Mouse (Mus musculus): ENCODE measurements at regions not wholly inside any gene's neighbourhood (a gene's known extent, or its start where the extent isn't known, plus 50 kb on each side); places are given as distances from the start of the nearest gene placed in this dataset.
A peak's percentile ranks its signal among the peaks of the same experiment; 100 is the strongest.

- H3K4me1 ChIP-seq (replicated peaks) = peaks cover 34% of the 10 kb centered on the region
- H3K27ac ChIP-seq = peak overlapping the region; percentile 66
- H3K36me3 ChIP-seq = no peaks in the 10 kb centered on the region
- H3K9ac ChIP-seq (replicated peaks) = no peak overlapping the region
- 26% methylated on average over 7 of the region's 7 CpGs for WGBS
- H3K27me3 ChIP-seq = no peaks in the 10 kb centered on the region
- ATAC-seq (ENCODE audit: insufficient number of reproducible peaks, insufficient read depth, low FRiP score, low TSS enrichment, low read depth) = peak; percentile 77
- H3K4me2 ChIP-seq = no peak overlapping the region
- H3K9me3 ChIP-seq = no peaks in the 10 kb centered on the region
- no peak overlapping the region for H3K4me3 ChIP-seq (replicated peaks)
Measured at GRCm38 (mm10) chr4:105352342-105352741, 195.2 kb downstream of the Plpp3 start.

GRCm38 (mm10) chr4:105352953-105353352, 195.8 kb downstream of the Plpp3 start:
- Histone ChIP-seq H3K4me1 (replicated peaks) (peaks cover 28% of the 10 kb centered on the region), H3K4me2 (no peak overlapping the region), H3K4me3 (replicated peaks) (no peak overlapping the region), H3K36me3 (no peaks in the 10 kb centered on the region), H3K9ac (replicated peaks) (no peak overlapping the region), H3K27ac (peak overlapping the region; percentile 5; the same call in 1 of the 2 replicates), H3K9me3 (no peaks in the 10 kb centered on the region), H3K27me3 (no peaks in the 10 kb centered on the region)
- no peak for ATAC-seq (ENCODE audit: insufficient number of reproducible peaks, insufficient read depth, low FRiP score, low TSS enrichment, low read depth)
- 64% methylated on average over 3 of the region's 3 CpGs for WGBS

- peaks cover 27% of the 10 kb centered on the region for H3K4me1 ChIP-seq (replicated peaks)
- ATAC-seq (ENCODE audit: insufficient number of reproducible peaks, insufficient read depth, low FRiP score, low TSS enrichment, low read depth) = no peak
- no peaks in the 10 kb centered on the region for H3K27me3 ChIP-seq
- H3K9me3 ChIP-seq = no peaks in the 10 kb centered on the region
- H3K4me3 ChIP-seq (replicated peaks) = no peak overlapping the region
- no peaks in the 10 kb centered on the region for H3K36me3 ChIP-seq
- no peak overlapping the region for H3K4me2 ChIP-seq
- no peak overlapping the region for H3K27ac ChIP-seq
- no peak overlapping the region for H3K9ac ChIP-seq (replicated peaks)
- WGBS = 70% methylated on average over 8 of the region's 8 CpGs
Measured at GRCm38 (mm10) chr4:105354097-105354496, 196.9 kb downstream of the Plpp3 start.

GRCm38 (mm10) chr4:105356616-105357015, 199.5 kb downstream of the Plpp3 start:
- H3K36me3 ChIP-seq = no peaks in the 10 kb centered on the region
- ATAC-seq (ENCODE audit: insufficient number of reproducible peaks, insufficient read depth, low FRiP score, low TSS enrichment, low read depth) = no peak
- H3K4me1 ChIP-seq (replicated peaks) = peaks cover 18% of the 10 kb centered on the region
- H3K27me3 ChIP-seq = no peaks in the 10 kb centered on the region
- H3K9ac ChIP-seq (replicated peaks) = no peak overlapping the region
- WGBS = 82% methylated on average over 3 of the region's 3 CpGs
- no peak overlapping the region for H3K4me2 ChIP-seq
- no peak overlapping the region for H3K4me3 ChIP-seq (replicated peaks)
- H3K27ac ChIP-seq = no peak overlapping the region
- no peaks in the 10 kb centered on the region for H3K9me3 ChIP-seq

GRCm38 (mm10) chr4:105358725-105359124, 201.6 kb downstream of the Plpp3 start:
- Histone ChIP-seq H3K36me3 (no peaks in the 10 kb centered on the region), H3K4me3 (replicated peaks) (no peak overlapping the region), H3K4me1 (replicated peaks) (peaks cover 4% of the 10 kb centered on the region), H3K27me3 (no peaks in the 10 kb centered on the region), H3K4me2 (no peak overlapping the region), H3K27ac (no peak overlapping the region), H3K9ac (replicated peaks) (no peak overlapping the region), H3K9me3 (no peaks in the 10 kb centered on the region)
- no peak for ATAC-seq (ENCODE audit: insufficient number of reproducible peaks, insufficient read depth, low FRiP score, low TSS enrichment, low read depth)
- WGBS = 9% methylated on average over 2 of the region's 2 CpGs

GRCm38 (mm10) chr4:105364496-105364895, 207.3 kb downstream of the Plpp3 start:
- 0 out of 2 replicates have a peak, but pooled peaks cover 3% of the 10 kb centered on the region for H3K4me1 ChIP-seq (replicated peaks)
- H3K27me3 ChIP-seq = no peaks in the 10 kb centered on the region
- no peak overlapping the region for H3K27ac ChIP-seq
- ATAC-seq (ENCODE audit: insufficient number of reproducible peaks, insufficient read depth, low FRiP score, low TSS enrichment, low read depth) = no peak
- H3K4me2 ChIP-seq = no peak overlapping the region
- H3K9ac ChIP-seq (replicated peaks) = no peak overlapping the region
- H3K36me3 ChIP-seq = no peaks in the 10 kb centered on the region
- no peaks in the 10 kb centered on the region for H3K9me3 ChIP-seq
- H3K4me3 ChIP-seq (replicated peaks) = no peak overlapping the region
- 87% methylated on average over 6 of the region's 6 CpGs for WGBS

- Histone ChIP-seq H3K4me1 (replicated peaks) (0 out of 2 replicates have a peak, but pooled peaks cover 3% of the 10 kb centered on the region), H3K27ac (no peak overlapping the region), H3K4me2 (no peak overlapping the region), H3K9ac (replicated peaks) (no peak overlapping the region), H3K36me3 (no peaks in the 10 kb centered on the region), H3K4me3 (replicated peaks) (no peak overlapping the region), H3K27me3 (no peaks in the 10 kb centered on the region), H3K9me3 (no peaks in the 10 kb centered on the region)
- 81% methylated on average over 5 of the region's 5 CpGs for WGBS
- no peak for ATAC-seq (ENCODE audit: insufficient number of reproducible peaks, insufficient read depth, low FRiP score, low TSS enrichment, low read depth)
Measured at GRCm38 (mm10) chr4:105365076-105365475, 207.9 kb downstream of the Plpp3 start.

GRCm38 (mm10) chr4:105376591-105376990, 219.4 kb downstream of the Plpp3 start:
- ATAC-seq (ENCODE audit: insufficient number of reproducible peaks, insufficient read depth, low FRiP score, low TSS enrichment, low read depth) = no peak
- peaks cover 19% of the 10 kb centered on the region for H3K4me1 ChIP-seq (replicated peaks)
- H3K4me2 ChIP-seq = no peak overlapping the region
- 21% methylated on average over 5 of the region's 5 CpGs for WGBS
- H3K9me3 ChIP-seq = no peaks in the 10 kb centered on the region
- H3K27me3 ChIP-seq = no peaks in the 10 kb centered on the region; the same call in 1 of the 2 replicates
- H3K36me3 ChIP-seq = no peaks in the 10 kb centered on the region
- H3K27ac ChIP-seq = peak overlapping the region; percentile 42; the same call in 1 of the 2 replicates
- H3K4me3 ChIP-seq (replicated peaks) = no peak overlapping the region
- H3K9ac ChIP-seq (replicated peaks) = no peak overlapping the region

- no peaks in the 10 kb centered on the region for H3K9me3 ChIP-seq
- no peak overlapping the region for H3K4me3 ChIP-seq (replicated peaks)
Measured at GRCm38 (mm10) chr4:105377469-105378187, 220.5 kb downstream of the Plpp3 start.

GRCm38 (mm10) chr4:105384826-105385225, 227.7 kb downstream of the Plpp3 start:
- H3K9ac ChIP-seq (replicated peaks) = no peak overlapping the region
- H3K36me3 ChIP-seq = no peaks in the 10 kb centered on the region
- 24% methylated on average over 3 of the region's 3 CpGs for WGBS
- H3K4me2 ChIP-seq = no peak overlapping the region
- no peaks in the 10 kb centered on the region for H3K27me3 ChIP-seq
- ATAC-seq (ENCODE audit: insufficient number of reproducible peaks, insufficient read depth, low FRiP score, low TSS enrichment, low read depth) = no peak
- H3K9me3 ChIP-seq = peaks cover 6% of the 10 kb centered on the region; the same call in 1 of the 2 replicates
- H3K4me1 ChIP-seq (replicated peaks) = no peaks in the 10 kb centered on the region; the same call in 1 of the 2 replicates
- H3K27ac ChIP-seq = no peak overlapping the region
- no peak overlapping the region for H3K4me3 ChIP-seq (replicated peaks)

More at GRCm38 (mm10) chr4:105377469-105378187, 220.5 kb downstream of the Plpp3 start:
- peaks cover 19% of the 10 kb centered on the region for H3K4me1 ChIP-seq (replicated peaks)
- H3K27me3 ChIP-seq = no peaks in the 10 kb centered on the region; the same call in 1 of the 2 replicates
- H3K4me2 ChIP-seq = no peak overlapping the region
- H3K36me3 ChIP-seq = no peaks in the 10 kb centered on the region
- 40% methylated on average over 11 of the region's 11 CpGs for WGBS
- peak overlapping the region; percentile 42; the same call in 1 of the 2 replicates for H3K27ac ChIP-seq
- H3K9ac ChIP-seq (replicated peaks) = no peak overlapping the region
- ATAC-seq (ENCODE audit: insufficient number of reproducible peaks, insufficient read depth, low FRiP score, low TSS enrichment, low read depth) = no peak

- WGBS = 80% methylated on average over 5 of the region's 5 CpGs
- H3K27ac ChIP-seq = no peak overlapping the region
Measured at GRCm38 (mm10) chr4:105385481-105385880, 228.3 kb downstream of the Plpp3 start.

More at GRCm38 (mm10) chr4:105385481-105385880, 228.3 kb downstream of the Plpp3 start:
- H3K4me1 ChIP-seq (replicated peaks) = peaks cover 4% of the 10 kb centered on the region
- no peak overlapping the region for H3K4me3 ChIP-seq (replicated peaks)
- no peak overlapping the region for H3K4me2 ChIP-seq
- peaks cover 6% of the 10 kb centered on the region; the same call in 1 of the 2 replicates for H3K9me3 ChIP-seq
- no peak overlapping the region for H3K9ac ChIP-seq (replicated peaks)
- H3K27me3 ChIP-seq = no peaks in the 10 kb centered on the region
- no peaks in the 10 kb centered on the region for H3K36me3 ChIP-seq
- no peak for ATAC-seq (ENCODE audit: insufficient number of reproducible peaks, insufficient read depth, low FRiP score, low TSS enrichment, low read depth)
